Comparison of ENCODE assay signal across 11 mouse cellular contexts in genomic region chr2:158136205-158136604, GRCm38 (mm10). TPM values are rescaled to one million over a fixed set of nuclear protein-coding genes. Genes with fewer than 3 reads are reported as not detected.
DNase-seq lines count a peak whose midpoint lies in the region; ATAC-seq and TF ChIP-seq lines count a peak whose summit lies in the region.
"Had no signal": no experiment of that assay in that cellular context is flagged by ENCODE, and none has a peak within 500 bp of the region (broad histone marks: within the 10 kb centered on the region; RNA-seq: fewer than 3 reads in every experiment).

No protein-coding gene starts in this region.

- dilution Hi-C loops in CH12.LX (cut with MboI; ENCODE audit: extremely low pct_ligation_motif_present, extremely low pct_unique_long_range_greater_than_20kb, low sequenced_read_pairs) = no loop called here

- no peaks in the 10 kb centered on the region for H3K36me3 ChIP-seq in CH12.LX (replicated peaks in 1 of 2; ENCODE audit: control insufficient read depth in 1 of 2, insufficient read depth in 1 of 2, low read length in 1 of 2)
- H3K36me3 ChIP-seq in heart, postnatal 0 days (replicated peaks; ENCODE audit: control insufficient read depth, insufficient read depth, low read length) = peaks cover 66% of the 10 kb centered on the region
- peaks cover 32% of the 10 kb centered on the region for H3K36me3 ChIP-seq in lung, embryonic 14.5 days (ENCODE audit: insufficient read depth)
- H3K36me3 ChIP-seq in hindbrain, embryonic 11.5 days (ENCODE audit: control insufficient read depth, insufficient read depth, low read length) = no peaks in the 10 kb centered on the region

- 41% methylated on average over 7 of the region's 7 CpGs for WGBS in heart, postnatal 0 days
- 24% methylated on average over 7 of the region's 7 CpGs for WGBS in lung, embryonic 14.5 days
- WGBS in hindbrain, embryonic 11.5 days = 47% methylated on average over 7 of the region's 7 CpGs

- no peak overlapping the region for H3K4me3 ChIP-seq in CH12.LX (replicated peaks in 1 of 3; ENCODE audit: low read depth in 2 of 3, low read length in 2 of 3, poor library complexity in 1 of 3)
- no peak overlapping the region for H3K4me3 ChIP-seq in heart, postnatal 0 days (ENCODE audit: low read depth, low read length)
- H3K4me3 ChIP-seq in lung, embryonic 14.5 days (ENCODE audit: low read depth, low read length) = no peak overlapping the region
- H3K4me3 ChIP-seq in hindbrain, embryonic 11.5 days (ENCODE audit: low read depth, low read length) = no peak overlapping the region
- H3K4me3 ChIP-seq: forebrain, embryonic 13.5 days had no signal

- H3K4me2 ChIP-seq in CH12.LX (ENCODE audit: insufficient read depth, low read depth, poor library complexity, severe bottlenecking) = peak overlapping the region; percentile 49; the same call in 1 of the 2 replicates
- no peak overlapping the region for H3K4me2 ChIP-seq in heart, postnatal 0 days (ENCODE audit: low read depth, low read length)
- no peak overlapping the region for H3K4me2 ChIP-seq in lung, embryonic 14.5 days
- H3K4me2 ChIP-seq in hindbrain, embryonic 11.5 days (replicated peaks; ENCODE audit: low read depth, low read length) = no peak overlapping the region
- H3K4me2 ChIP-seq: forebrain, embryonic 13.5 days had no signal

- no peak overlapping the region for H3K9ac ChIP-seq in CH12.LX (ENCODE audit: insufficient read depth, low read depth)
- H3K9ac ChIP-seq in heart, postnatal 0 days (replicated peaks; ENCODE audit: low read depth, low read length) = no peak overlapping the region
- no peak overlapping the region; the same call in 1 of the 2 replicates for H3K9ac ChIP-seq in lung, embryonic 14.5 days
- H3K9ac ChIP-seq in hindbrain, embryonic 11.5 days (ENCODE audit: low read depth, low read length) = no peak overlapping the region
- H3K9ac ChIP-seq: forebrain, embryonic 13.5 days had no signal

- no peaks in the 10 kb centered on the region for H3K9me3 ChIP-seq in CH12.LX (replicated peaks; ENCODE audit: low read length)
- no peaks in the 10 kb centered on the region for H3K9me3 ChIP-seq in heart, postnatal 0 days (replicated peaks; ENCODE audit: control insufficient read depth, low read length)
- no peaks in the 10 kb centered on the region for H3K9me3 ChIP-seq in lung, embryonic 14.5 days (ENCODE audit: low read depth, low read length)
- no peaks in the 10 kb centered on the region for H3K9me3 ChIP-seq in hindbrain, embryonic 11.5 days (ENCODE audit: control insufficient read depth, low read length)
- H3K9me3 ChIP-seq: forebrain, embryonic 13.5 days had no signal

- peak; percentile 81 for DNase-seq in 3134 (ENCODE audit: extremely low read depth, insufficient read length, low spot score)
- no peak for DNase-seq in CH12.LX (ENCODE audit: extremely low read depth)
- no peak for DNase-seq in heart, postnatal 0 days (ENCODE audit: low spot score)
- peak; percentile 82 for DNase-seq in lung, embryonic 14.5 days
- no peak for DNase-seq in urinary bladder, postnatal 36 days (ENCODE audit: low spot score in 2 of 2)
- DNase-seq in urinary bladder, adult 2 months (ENCODE audit: low spot score) = no peak
- no peak for DNase-seq in hindbrain, embryonic 11.5 days (ENCODE audit: low spot score)
- DNase-seq: cerebellum, adult 11-12 months; thymus, postnatal 14 days had no signal

- peaks cover 66% of the 10 kb centered on the region for H3K27me3 ChIP-seq in CH12.LX (replicated peaks)
- H3K27me3 ChIP-seq in heart, postnatal 0 days (ENCODE audit: control insufficient read depth, insufficient read depth, low read length) = no peaks in the 10 kb centered on the region
- no peaks in the 10 kb centered on the region for H3K27me3 ChIP-seq in lung, embryonic 14.5 days (ENCODE audit: insufficient read depth, low read length)
- H3K27me3 ChIP-seq in hindbrain, embryonic 11.5 days (ENCODE audit: control insufficient read depth, insufficient read depth, low read length) = 0 out of 2 replicates have a peak, but pooled peaks cover 2% of the 10 kb centered on the region
- H3K27me3 ChIP-seq: forebrain, embryonic 13.5 days had no signal

- no peak for TF ChIP-seq POLR2A in CH12.LX (IDR thresholded peaks at IDR 0.05; ENCODE audit: low read depth, low read length)

- no peak for TF ChIP-seq EP300 in CH12.LX (IDR thresholded peaks at IDR 0.05; ENCODE audit: low read length)
- TF ChIP-seq EP300 in heart, postnatal 0 days (IDR thresholded peaks at IDR 0.05; ENCODE audit: low read depth) = no peak

- TF ChIP-seq CTCF in CH12.LX (conservative IDR thresholded peaks at IDR 0.05 in 1 of 2, IDR thresholded peaks at IDR 0.05 in 1 of 2; ENCODE audit: low read depth in 2 of 2, low read length in 2 of 2) = no peak
- no peak for TF ChIP-seq CTCF in heart, postnatal 0 days (IDR thresholded peaks at IDR 0.05; ENCODE audit: low read depth)
- no peak for TF ChIP-seq CTCF in lung, embryonic 14.5 days (IDR thresholded peaks at IDR 0.05; ENCODE audit: low read depth)

- H3K27ac ChIP-seq in CH12.LX (ENCODE audit: insufficient read depth, low read depth) = no peak overlapping the region
- peak overlapping the region; percentile 45 for H3K27ac ChIP-seq in heart, postnatal 0 days (ENCODE audit: low read depth)
- H3K27ac ChIP-seq in lung, embryonic 14.5 days (ENCODE audit: low read depth) = peak overlapping the region; percentile 31; the same call in 1 of the 2 replicates
- no peak overlapping the region for H3K27ac ChIP-seq in hindbrain, embryonic 11.5 days (ENCODE audit: low read depth, low read length)
- H3K27ac ChIP-seq: forebrain, embryonic 13.5 days had no signal

- no peak for ATAC-seq in heart, postnatal 0 days (ENCODE audit: insufficient read depth, low read depth)
- ATAC-seq in lung, embryonic 14.5 days (ENCODE audit: insufficient read depth) = peak; percentile 62
- ATAC-seq in hindbrain, embryonic 11.5 days (ENCODE audit: low FRiP score) = no peak
- ATAC-seq: forebrain, embryonic 13.5 days; hindbrain, embryonic 16.5 days had no signal

- H3K79me2 ChIP-seq in CH12.LX (replicated peaks; ENCODE audit: control insufficient read depth, extremely low read depth, insufficient read depth, poor library complexity, severe bottlenecking) = no peaks in the 10 kb centered on the region

- TF ChIP-seq RAD21 in CH12.LX (IDR thresholded peaks at IDR 0.05; ENCODE audit: low read depth, low read length) = no peak

- peaks cover 0 to 14% of the 10 kb centered on the region in 2 experiments; a peak in 2 of 4 replicates for H3K4me1 ChIP-seq in CH12.LX (ENCODE audit: control insufficient read depth in 1 of 2, insufficient read depth in 2 of 2)
- H3K4me1 ChIP-seq in heart, postnatal 0 days (ENCODE audit: control insufficient read depth, insufficient read depth) = peaks cover 29% of the 10 kb centered on the region
- peaks cover 15% of the 10 kb centered on the region for H3K4me1 ChIP-seq in lung, embryonic 14.5 days (ENCODE audit: insufficient read depth)
- H3K4me1 ChIP-seq in hindbrain, embryonic 11.5 days (replicated peaks; ENCODE audit: control insufficient read depth, insufficient read depth, low read length) = no peaks in the 10 kb centered on the region

- in situ Hi-C loops in CH12.LX (cut with MboI; ENCODE audit: low pct_ligation_motif_present, low pct_unique_long_range_greater_than_20kb, low sequenced_read_pairs) = no loop called here

TF ChIP-seq in CH12.LX, 34 proteins besides CTCF, POLR2A, EP300 and RAD21:
- no peak for TF ChIP-seq ZC3H11A (IDR thresholded peaks at IDR 0.05; ENCODE audit: low read depth, low read length)
- no peak for TF ChIP-seq KAT2A (IDR thresholded peaks at IDR 0.05; ENCODE audit: insufficient replicate concordance, low read length)
- no peak for TF ChIP-seq ZKSCAN1 (IDR thresholded peaks at IDR 0.05; ENCODE audit: borderline replicate concordance, low read depth, low read length)
- no peak for TF ChIP-seq GABPA (IDR thresholded peaks at IDR 0.05; ENCODE audit: insufficient replicate concordance, low read depth, low read length)
- TF ChIP-seq HCFC1 (IDR thresholded peaks at IDR 0.05; ENCODE audit: low read depth, low read length) = no peak
- no peak for TF ChIP-seq E2F4 (IDR thresholded peaks at IDR 0.05; ENCODE audit: insufficient replicate concordance, low read depth, low read length)
- TF ChIP-seq SMC3 (IDR thresholded peaks at IDR 0.05; ENCODE audit: low read depth, low read length) = no peak
- TF ChIP-seq ZMIZ1 (IDR thresholded peaks at IDR 0.05; ENCODE audit: low read depth, low read length) = no peak
- no peak for TF ChIP-seq ZNF384 (IDR thresholded peaks at IDR 0.05; ENCODE audit: low read depth, low read length)
- no peak for TF ChIP-seq PAX5 (IDR thresholded peaks at IDR 0.05; ENCODE audit: low read length)
- no peak for TF ChIP-seq NELFE (IDR thresholded peaks at IDR 0.05; ENCODE audit: low read depth, low read length)
- no peak for TF ChIP-seq CHD1 (IDR thresholded peaks at IDR 0.05; ENCODE audit: low read depth, low read length)

RNA-seq across cellular contexts. Expression of gene Tgm2, which starts 10.0 kb away (rescaled TPM):
- 0.04 and 0.08 TPM in 2 replicates for total RNA-seq in CH12.LX (2012; rRNA removed)
- 0.09 and 0.50 TPM in 2 replicates for total RNA-seq in CH12.LX (2014; rRNA removed)
- 0.21 and 0.72 TPM in 2 replicates for polyA plus RNA-seq in CH12.LX (2012; ENCODE audit: insufficient read length, low read depth)
- total RNA-seq in heart, postnatal 0 days (2014; rRNA removed; ENCODE audit: low replicate concordance) = 445 and 622 TPM in 2 replicates
- polyA plus RNA-seq in heart, postnatal 0 days (2015; fragmentation: Nextera tagmentation; extraction: Ambion mirVana) = 136 and 155 TPM in 2 replicates
- 40.8 and 41.7 TPM in 2 replicates for polyA plus RNA-seq in lung, embryonic 14.5 days (2014; fragmentation: Nextera tagmentation; extraction: Ambion mirVana)
- 218 and 272 TPM in 2 replicates for polyA plus RNA-seq in urinary bladder, adult 2 months (2012; rRNA removed)
- polyA plus RNA-seq in hindbrain, embryonic 11.5 days (2014; fragmentation: Nextera tagmentation; extraction: Ambion mirVana) = 4.2 and 4.3 TPM in 2 replicates

Comparison
In these comparisons a context has a peak if more than half of its experiments do, and no peak if none do; other contexts are left out.
1. DNase-seq: peak in 3134 (single experiment) and lung, embryonic 14.5 days (single experiment); none in CH12.LX (single experiment), heart, postnatal 0 days (single experiment), urinary bladder, postnatal 36 days (0 of 2), urinary bladder, adult 2 months (single experiment) and hindbrain, embryonic 11.5 days (single experiment).
2. H3K27ac ChIP-seq: peak in heart, postnatal 0 days (single experiment) and lung, embryonic 14.5 days (single experiment); none in CH12.LX (single experiment) and hindbrain, embryonic 11.5 days (single experiment).